Mouse (Mus musculus) heart, postnatal 0 days (tissue): Measurements from ENCODE around the gene Tctex1d2.

Experiments
- CTCF ChIP-seq: IDR thresholded peaks from 2 replicates; pipeline ENCODE4 v1.5.1; 2016; ENCODE audit warnings: antibody characterized with exemption, control low read depth, low read depth
- EP300 ChIP-seq: IDR thresholded peaks from 2 replicates; pipeline ENCODE4 v1.6.1; 2016; ENCODE audit warnings: antibody characterized with exemption, low read depth

DNA sequence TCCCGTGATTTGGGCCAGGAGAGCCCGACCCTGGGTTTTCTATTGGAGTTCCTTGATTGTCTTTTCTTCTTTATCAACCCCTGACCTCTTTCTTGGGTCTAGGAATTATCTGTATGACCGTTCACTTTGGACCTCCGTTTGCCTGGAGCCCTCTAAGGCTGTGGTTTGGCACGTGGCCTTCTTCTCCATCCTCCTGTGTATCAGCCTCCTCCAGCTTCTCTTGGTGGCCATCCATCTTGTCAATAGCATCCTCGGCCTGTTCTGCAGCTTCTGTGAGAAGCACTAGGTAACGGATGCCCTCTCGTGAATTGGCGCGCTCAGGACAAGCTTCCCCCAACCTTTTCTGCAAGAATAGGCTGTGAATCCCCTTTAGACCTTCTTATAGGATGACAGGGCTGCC is 11.8 kb upstream of the Tctex1d2 start:
- TF ChIP-seq CTCF, result no peak
- TF ChIP-seq EP300, result no peak
